Mouse (Mus musculus) cerebellum, adult 2 months (tissue): ENCODE data around the gene Lin37.

Source experiments
- CTCF ChIP-seq: fragments of 200-500 bp; IDR thresholded peaks from 2 replicates; pipeline ENCODE4 v1.5.1; 2011; ENCODE audit warnings: low read depth, mild to moderate bottlenecking, control low read depth, low read length, moderate library complexity, borderline replicate concordance; ENCODE audit not compliant: insufficient read depth
- POLR2A ChIP-seq: fragments of 200-500 bp; IDR thresholded peaks from 2 replicates; pipeline ENCODE4 v1.6.1; 2011; ENCODE audit warnings: low read length, control low read depth, borderline replicate concordance; ENCODE audit not compliant: insufficient read depth

DNA sequence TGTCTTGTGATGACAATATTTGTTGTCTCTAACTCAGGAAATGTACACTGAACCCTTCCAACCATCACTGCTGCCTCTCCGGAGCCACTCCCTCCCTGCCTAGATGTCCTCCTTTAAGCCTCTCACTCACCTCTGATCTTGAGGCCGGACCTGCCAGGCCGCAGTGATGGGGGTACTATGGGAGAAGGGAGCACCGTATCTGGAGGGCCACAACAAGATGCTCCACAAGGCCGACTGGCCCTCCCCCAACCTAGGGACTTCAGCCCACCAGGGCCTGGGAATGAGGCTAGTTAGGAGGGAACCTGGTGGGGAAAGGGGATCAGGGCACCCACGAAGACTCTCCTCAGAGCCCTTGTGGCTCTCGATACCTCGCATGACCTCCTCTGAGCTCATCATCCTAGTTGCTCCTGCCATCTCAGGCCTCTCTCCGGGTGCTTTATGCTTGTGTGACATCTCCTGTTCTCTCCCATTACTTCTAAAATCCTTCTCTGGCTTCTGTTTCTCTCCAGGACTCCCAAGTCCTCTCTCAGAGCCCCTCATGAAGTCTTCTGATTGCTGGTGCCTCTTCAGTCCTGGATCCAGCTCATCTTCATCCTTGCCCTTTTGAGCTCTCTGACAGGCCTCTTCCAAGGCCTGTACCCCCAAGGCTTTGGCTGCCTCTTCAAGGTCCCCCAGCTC, 31.4 kb upstream of the Lin37 start:
- TF ChIP-seq POLR2A (no peak), CTCF (no peak)
